Mouse (Mus musculus): Measurements from ENCODE around the gene Tspan2. TPM values are rescaled to one million over a fixed set of nuclear protein-coding genes. Genes with fewer than 3 reads are reported as not detected.

The Tspan2 gene
- polyA plus RNA-seq (2017; shearing (Covaris generic)), result 2.9 TPM

GRCm38 (mm10) chr3:102734313-102735030, at the start of gene Tspan2:
Gene Tspan2 (plus strand): TSS chr3:102734529.

DNA sequence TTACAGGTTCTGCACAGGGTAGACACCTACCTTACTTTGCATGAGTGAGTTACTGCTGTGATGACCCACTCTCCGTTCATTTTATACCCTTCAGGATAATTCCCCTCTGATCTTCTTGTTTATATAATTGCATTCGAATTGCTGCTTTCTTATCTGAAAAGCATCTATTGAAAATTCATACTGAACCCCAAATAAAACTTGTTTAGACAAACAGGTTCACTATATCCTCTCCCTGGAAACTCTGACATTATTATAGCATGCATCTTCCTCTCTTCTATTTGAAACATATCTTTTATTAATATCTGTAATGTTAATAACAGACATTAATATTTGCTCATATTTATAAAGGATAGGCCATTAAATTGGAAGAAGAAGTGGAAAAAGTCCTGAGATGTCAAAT, 48.3 kb downstream of the Tspan2 start, which contains the start of gene Tshb:
TSS of gene Tshb (minus strand) at position 101 of the 400 bp plus-strand sequence.

Other genes with a start within 250 kb of the Tspan2 start
- gene Tshb, start 48.2 kb downstream of the Tspan2 start, polyA plus RNA-seq (2017; shearing (Covaris generic)), result 0.11 TPM
- gene Sycp1, start 201.6 kb downstream of the Tspan2 start, polyA plus RNA-seq (2017; shearing (Covaris generic)), result not detected
- not detected for gene Nr1h5, start 229.6 kb downstream of the Tspan2 start, polyA plus RNA-seq (2017; shearing (Covaris generic))